Mouse (Mus musculus) intestine, postnatal 0 days (tissue): ENCODE measurements around the gene Adgrf5. TPM values are rescaled to one million over a fixed set of nuclear protein-coding genes. Genes with fewer than 3 reads are reported as not detected.
A peak's percentile ranks its signal among the peaks of the same experiment; 100 is the strongest.

Experiments
- ATAC-seq: fragments of 200-750 bp; cut with Nextera tagmentation; 2 replicates; pipeline ENCODE4 v1.8.0; 2017; ENCODE audit warnings: mild to moderate bottlenecking, moderate TSS enrichment, moderate library complexity
- H3K27ac ChIP-seq: fragments of 300-500 bp; sonication (generic); 2 replicates; pipeline ENCODE4 v1.5.1; 2014; ENCODE audit warnings: mild to moderate bottlenecking, low read depth, low read length, moderate library complexity
- H3K27me3 ChIP-seq: fragments of 300-500 bp; sonication (generic); replicated peaks from 2 replicates; pipeline ENCODE4 v1.6.1; 2014; ENCODE audit warnings: low read length, mixed read lengths; ENCODE audit not compliant: control insufficient read depth, insufficient read depth
- H3K36me3 ChIP-seq: fragments of 300-500 bp; sonication (generic); 2 replicates; pipeline ENCODE4 v1.6.1; 2014; ENCODE audit warnings: mild to moderate bottlenecking, moderate library complexity; ENCODE audit not compliant: control insufficient read depth, insufficient read depth
- H3K4me1 ChIP-seq: fragments of 300-500 bp; sonication (generic); replicated peaks from 2 replicates; pipeline ENCODE4 v1.6.1; 2014; ENCODE audit warnings: antibody characterized with exemption, low read length, mixed read lengths; ENCODE audit not compliant: control insufficient read depth, insufficient read depth
- H3K4me2 ChIP-seq: fragments of 300-500 bp; sonication (generic); replicated peaks from 2 replicates; pipeline ENCODE4 v1.6.1; 2014; ENCODE audit warnings: low read depth, mild to moderate bottlenecking, moderate library complexity
- H3K4me3 ChIP-seq: fragments of 300-500 bp; sonication (generic); 2 replicates; pipeline ENCODE4 v1.5.1; 2014; ENCODE audit warnings: low read depth, low read length
- H3K9ac ChIP-seq: fragments of 300-500 bp; sonication (generic); 2 replicates; pipeline ENCODE4 v1.6.1; 2014; ENCODE audit warnings: mild to moderate bottlenecking, low read depth, low read length
- H3K9me3 ChIP-seq: fragments of 300-500 bp; sonication (generic); 2 replicates; pipeline ENCODE4 v1.6.1; 2016; ENCODE audit warnings: mixed run types; ENCODE audit not compliant: control insufficient read depth
- CTCF ChIP-seq: sonication (generic); IDR thresholded peaks from 2 replicates; pipeline ENCODE4 v1.5.1; 2016; ENCODE audit warnings: low read depth, mild to moderate bottlenecking, control low read depth, antibody characterized with exemption, moderate library complexity
- WGBS: fragments of 180-500 bp; shearing (Covaris S2); extraction: QIAGEN DNeasy Blood & Tissue Kit; methylation state at CpG from one replicate; pipeline ENCODE4 v1.1.7; 2014; 5-methylcytosine and 5-hydroxymethylcytosine counted together
- polyA plus RNA-seq: library from polyadenylated mRNA; unstranded; fragments of >200 nt; fragmentation: Nextera tagmentation; extraction: Ambion mirVana; gene quantifications from 2 replicates; pipeline ENCODE4 v1.2.1, GENCODE M21; 2015

Gene Adgrf5
- polyA plus RNA-seq, 1 experiment from 2014 or later, result 3.7 TPM

GRCm38 (mm10) chr17:43501631-43502030, 141.4 kb downstream of the Adgrf5 start:
- Histone ChIP-seq H3K27ac (peak overlapping the region; percentile 67), H3K36me3 (peaks cover 3% of the 10 kb centered on the region), H3K4me3 (peak overlapping the region; percentile 39), H3K27me3 (no peaks in the 10 kb centered on the region), H3K9me3 (no peaks in the 10 kb centered on the region), H3K4me1 (no peaks in the 10 kb centered on the region), H3K4me2 (peak overlapping the region; percentile 54), H3K9ac (no peak overlapping the region)
- no peak for ATAC-seq
- no peak for TF ChIP-seq CTCF
- WGBS, result 59% methylated on average over 5 of the region's 5 CpGs

- H3K9me3 ChIP-seq, result no peaks in the 10 kb centered on the region
- no peaks in the 10 kb centered on the region for H3K4me1 ChIP-seq
- peak within 1 kb of the TSS; percentile 39 for H3K4me3 ChIP-seq
- H3K4me2 ChIP-seq, result peak within 1 kb of the TSS; percentile 54
- H3K9ac ChIP-seq, result no peak within 1 kb of the TSS
- TF ChIP-seq CTCF, result no peak
- peak within 1 kb of the TSS; percentile 68 for H3K27ac ChIP-seq
- H3K27me3 ChIP-seq, result no peaks in the 10 kb centered on the region
- WGBS, result 42% methylated on average over 9 of the region's 9 CpGs
- H3K36me3 ChIP-seq, result no peaks in the 10 kb centered on the region; the same call in 1 of the 2 replicates
- peak; percentile 65 for ATAC-seq
These were observed 142.3 kb downstream of the Adgrf5 start, which contains the start of gene Mep1a for GRCm38 (mm10) chr17:43502592-43502991. Gene Mep1a (minus strand): TSS chr17:43502812.

- no peak overlapping the region for H3K4me3 ChIP-seq
- peak; percentile 93 for ATAC-seq
- no peak overlapping the region for H3K9ac ChIP-seq
- no peaks in the 10 kb centered on the region for H3K4me1 ChIP-seq
- 18% methylated on average over 4 of the region's 4 CpGs for WGBS
- peak overlapping the region; percentile 70 for H3K27ac ChIP-seq
- H3K36me3 ChIP-seq, result no peaks in the 10 kb centered on the region
- no peak for TF ChIP-seq CTCF
- no peaks in the 10 kb centered on the region for H3K27me3 ChIP-seq
- no peaks in the 10 kb centered on the region for H3K9me3 ChIP-seq
- peak overlapping the region; percentile 55 for H3K4me2 ChIP-seq
These were observed 143.8 kb downstream of the Adgrf5 start for GRCm38 (mm10) chr17:43503861-43504593.

- no peaks in the 10 kb centered on the region for H3K9me3 ChIP-seq
- peak overlapping the region; percentile 70 for H3K27ac ChIP-seq
- peak overlapping the region; percentile 55 for H3K4me2 ChIP-seq
- no peak for TF ChIP-seq CTCF
- H3K36me3 ChIP-seq, result no peaks in the 10 kb centered on the region
- 19% methylated on average over 6 of the region's 6 CpGs for WGBS
- no peak overlapping the region for H3K9ac ChIP-seq
- no peaks in the 10 kb centered on the region for H3K4me1 ChIP-seq
- ATAC-seq, result peak; percentile 60
- H3K4me3 ChIP-seq, result no peak overlapping the region
- H3K27me3 ChIP-seq, result no peaks in the 10 kb centered on the region
These were observed 144.3 kb downstream of the Adgrf5 start for GRCm38 (mm10) chr17:43504594-43504934.

Other genes starting within 250 kb of the Adgrf5 start
- gene Adgrf1, start 90.1 kb upstream of the Adgrf5 start, polyA plus RNA-seq, result 0.38 and 0.55 TPM in 2 replicates
- gene Mep1a, start 142.4 kb downstream of the Adgrf5 start, polyA plus RNA-seq, result 147 and 153 TPM in 2 replicates
- 0.83 and 0.94 TPM in 2 replicates for gene Ankrd66, start 183.2 kb downstream of the Adgrf5 start, polyA plus RNA-seq
- gene Pla2g7, start 207.6 kb downstream of the Adgrf5 start, polyA plus RNA-seq, result 27.9 and 31.9 TPM in 2 replicates